Mouse (Mus musculus) midbrain, postnatal 0 days (tissue): ENCODE measurements around the gene Zdhhc25. TPM values are rescaled to one million over a fixed set of nuclear protein-coding genes. Genes with fewer than 3 reads are reported as not detected.
A peak's percentile ranks its signal among the peaks of the same experiment; 100 is the strongest.

Source experiments
- ATAC-seq: fragments of 200-750 bp; cut with Nextera tagmentation; 2 replicates; pipeline ENCODE4 v1.8.0; 2017; ENCODE audit warnings: moderate number of reproducible peaks, mild to moderate bottlenecking, moderate TSS enrichment, moderate library complexity; ENCODE audit not compliant: low FRiP score
- DNase-seq: peaks from one replicate; pipeline ENCODE4 v3.0.0-alpha.2; 2015; ENCODE audit warnings: low spot score
- H3K27ac ChIP-seq: fragments of 300-500 bp; sonication (generic); 2 replicates; pipeline ENCODE4 v1.5.1; 2014; ENCODE audit warnings: low read depth, mild to moderate bottlenecking, low read length, mixed read lengths
- H3K27me3 ChIP-seq: fragments of 300-500 bp; sonication (generic); 2 replicates; pipeline ENCODE4 v1.6.1; 2014; ENCODE audit warnings: low read length, control low read depth, mixed read lengths; ENCODE audit not compliant: insufficient read depth
- H3K36me3 ChIP-seq: fragments of 300-500 bp; sonication (generic); 2 replicates; pipeline ENCODE4 v1.6.1; 2014; ENCODE audit warnings: low read length, control low read depth, mixed read lengths; ENCODE audit not compliant: insufficient read depth
- H3K4me1 ChIP-seq: fragments of 300-500 bp; sonication (generic); 2 replicates; pipeline ENCODE4 v1.6.1; 2014; ENCODE audit warnings: mild to moderate bottlenecking, control low read depth, antibody characterized with exemption, low read length, mixed read lengths; ENCODE audit not compliant: insufficient read depth
- H3K4me2 ChIP-seq: fragments of 300-500 bp; sonication (generic); 2 replicates; pipeline ENCODE4 v1.6.1; 2014; ENCODE audit warnings: low read depth, mild to moderate bottlenecking, low read length, mixed read lengths; ENCODE audit not compliant: poor library complexity, severe bottlenecking
- H3K4me3 ChIP-seq: fragments of 300-500 bp; sonication (generic); 2 replicates; pipeline ENCODE4 v1.5.1; 2014; ENCODE audit warnings: low read depth, mild to moderate bottlenecking, low read length, moderate library complexity
- H3K9ac ChIP-seq: fragments of 300-500 bp; sonication (generic); replicated peaks from 2 replicates; pipeline ENCODE4 v1.6.1; 2014; ENCODE audit warnings: mild to moderate bottlenecking, low read length, moderate library complexity, mixed read lengths; ENCODE audit not compliant: poor library complexity, severe bottlenecking
- H3K9me3 ChIP-seq: fragments of 300-500 bp; sonication (generic); 2 replicates; pipeline ENCODE4 v1.6.1; 2016; ENCODE audit warnings: low read length, control low read depth
- CTCF ChIP-seq: IDR thresholded peaks from 2 replicates; pipeline ENCODE4 v1.5.1; 2016; ENCODE audit warnings: antibody characterized with exemption, mild to moderate bottlenecking
- WGBS: fragments of 180-500 bp; shearing (Covaris S2); extraction: QIAGEN DNeasy Blood & Tissue Kit; methylation state at CpG from one replicate; pipeline ENCODE4 v1.1.7; 2014; 5-methylcytosine and 5-hydroxymethylcytosine counted together
- polyA plus RNA-seq: library from polyadenylated mRNA; unstranded; fragments of >200 nt; fragmentation: Nextera tagmentation; extraction: Ambion mirVana; gene quantifications from 2 replicates; pipeline ENCODE4 v1.2.1, GENCODE M21; 2015
- total RNA-seq: library from RNA; depleted of rRNA; stranded (reverse); fragments of >200 nt; gene quantifications from 2 replicates; pipeline ENCODE4 v1.2.3, GENCODE M21; 2014; rRNA removed

Gene Zdhhc25
- not detected in 2 replicates for total RNA-seq
- polyA plus RNA-seq: not detected in 2 replicates

DNA sequence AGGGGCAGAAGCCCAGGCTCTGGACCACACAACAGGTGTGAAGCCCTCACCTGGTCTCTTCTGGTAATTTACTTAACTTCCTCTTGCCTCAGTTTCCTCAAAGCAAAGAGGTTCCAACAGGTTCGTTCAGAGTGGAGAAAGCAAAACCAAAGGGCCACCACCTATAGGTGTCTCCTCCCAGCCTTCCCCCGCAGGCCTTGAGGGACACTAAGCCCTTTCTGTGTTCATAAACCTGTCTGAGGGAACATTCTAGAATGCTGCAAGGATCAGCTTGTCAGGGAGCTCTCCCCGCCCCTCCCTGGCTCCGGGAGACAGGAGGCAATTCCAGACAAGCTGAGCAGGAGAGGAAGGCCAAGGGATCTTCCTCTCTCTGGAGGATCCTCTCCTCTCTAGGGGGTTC, at the start of gene Zdhhc25:
Zdhhc25 (plus strand) TSS at position 301 of the 400 bp plus-strand sequence.
- no peak within 1 kb of the TSS for H3K4me2 ChIP-seq

DNA sequence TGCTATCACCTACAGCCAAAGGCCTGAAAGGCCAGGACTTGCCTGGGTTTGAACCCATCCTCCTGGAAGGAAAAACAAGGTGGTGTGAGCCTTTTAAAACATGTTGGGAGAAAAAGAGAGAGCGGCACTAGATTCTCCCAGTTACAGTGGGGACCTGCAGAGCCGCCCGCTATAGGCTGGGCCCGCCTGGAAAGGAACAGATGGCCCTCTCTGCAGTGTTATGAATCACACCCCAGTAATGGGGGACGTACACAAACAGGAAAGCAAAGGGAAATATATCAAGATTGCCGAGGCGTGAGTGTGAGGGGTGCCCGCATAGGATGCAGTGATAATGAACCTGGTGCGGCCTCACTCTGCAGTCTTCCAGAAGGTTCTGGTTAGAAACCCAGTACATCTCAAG, 47.2 kb upstream of the Zdhhc25 start:
- Histone ChIP-seq H3K4me3 (no peak overlapping the region), H3K9ac (no peak overlapping the region), H3K27me3 (no peaks in the 10 kb centered on the region), H3K36me3 (no peaks in the 10 kb centered on the region), H3K4me1 (no peaks in the 10 kb centered on the region), H3K9me3 (no peaks in the 10 kb centered on the region), H3K4me2 (no peak overlapping the region), H3K27ac (no peak overlapping the region)
- no peak for ATAC-seq
- no peak for TF ChIP-seq CTCF
- 93% methylated on average over 9 of the region's 9 CpGs for WGBS
- DNase-seq: no peak

More for the DNA sequence above, at the start of gene Zdhhc25:
- Histone ChIP-seq H3K4me1 (no peaks in the 10 kb centered on the region), H3K4me3 (no peak within 1 kb of the TSS), H3K27ac (no peak within 1 kb of the TSS), H3K27me3 (no peaks in the 10 kb centered on the region), H3K36me3 (no peaks in the 10 kb centered on the region), H3K9ac (no peak within 1 kb of the TSS), H3K9me3 (no peaks in the 10 kb centered on the region)
- DNase-seq (no peak), ATAC-seq (no peak)
- 87% methylated on average over 4 of the region's 4 CpGs for WGBS
- no peak for TF ChIP-seq CTCF

GRCm38 (mm10) chr15:88555476-88555875, 44.6 kb upstream of the Zdhhc25 start:
- no peak overlapping the region for H3K9ac ChIP-seq
- H3K4me1 ChIP-seq: no peaks in the 10 kb centered on the region; the same call in 1 of the 2 replicates
- no peaks in the 10 kb centered on the region for H3K9me3 ChIP-seq
- H3K36me3 ChIP-seq: no peaks in the 10 kb centered on the region
- ATAC-seq (no peak), DNase-seq (peak; percentile 72)
- H3K27me3 ChIP-seq: no peaks in the 10 kb centered on the region
- no peak overlapping the region for H3K4me2 ChIP-seq
- peak; percentile 87 for TF ChIP-seq CTCF
- no peak overlapping the region for H3K27ac ChIP-seq
- H3K4me3 ChIP-seq: no peak overlapping the region
- 16% methylated on average over 8 of the region's 8 CpGs for WGBS

DNA sequence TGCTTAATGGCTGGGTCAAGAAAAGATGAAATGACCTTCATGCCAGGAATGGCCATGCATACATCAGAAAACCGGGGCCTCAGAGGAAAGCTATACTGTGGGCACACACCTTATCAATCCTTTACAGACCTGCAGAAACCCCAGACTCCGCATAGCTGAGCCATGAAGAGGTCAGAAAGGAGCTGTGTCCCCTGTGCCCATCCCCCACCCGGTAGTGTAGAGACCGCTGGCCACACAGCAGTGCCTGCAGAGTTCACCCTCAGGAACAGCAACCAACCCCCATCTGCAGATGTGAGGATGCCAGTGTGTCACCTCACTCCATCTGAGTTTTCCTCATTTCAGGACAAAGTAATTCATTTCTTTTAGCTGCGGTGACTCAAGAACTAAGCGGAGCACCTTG, 39.5 kb upstream of the Zdhhc25 start:
- no peak for TF ChIP-seq CTCF
- ATAC-seq: no peak
- H3K36me3 ChIP-seq: no peaks in the 10 kb centered on the region
- no peak for DNase-seq
- WGBS: 64% methylated on average over 6 of the region's 6 CpGs
- no peak overlapping the region for H3K4me2 ChIP-seq
- H3K4me1 ChIP-seq: no peaks in the 10 kb centered on the region; the same call in 1 of the 2 replicates
- H3K27me3 ChIP-seq: peaks cover 4% of the 10 kb centered on the region; the same call in 1 of the 2 replicates
- H3K27ac ChIP-seq: no peak overlapping the region
- no peak overlapping the region for H3K4me3 ChIP-seq
- no peak overlapping the region for H3K9ac ChIP-seq
- H3K9me3 ChIP-seq: no peaks in the 10 kb centered on the region

- DNase-seq: peak; percentile 61
- TF ChIP-seq CTCF: peak; percentile 56
- peaks cover 4% of the 10 kb centered on the region; the same call in 1 of the 2 replicates for H3K27me3 ChIP-seq
- no peaks in the 10 kb centered on the region for H3K9me3 ChIP-seq
- no peak overlapping the region for H3K9ac ChIP-seq
- no peak overlapping the region for H3K27ac ChIP-seq
- H3K4me3 ChIP-seq: peak overlapping the region; percentile 0; the same call in 1 of the 2 replicates
- no peaks in the 10 kb centered on the region; the same call in 1 of the 2 replicates for H3K4me1 ChIP-seq
- peak overlapping the region; percentile 35 for H3K4me2 ChIP-seq
- WGBS: 11% methylated on average over 22 of the region's 22 CpGs
- no peak for ATAC-seq
- no peaks in the 10 kb centered on the region for H3K36me3 ChIP-seq
Observed at GRCm38 (mm10) chr15:88561058-88561730, 38.9 kb upstream of the Zdhhc25 start.

DNA sequence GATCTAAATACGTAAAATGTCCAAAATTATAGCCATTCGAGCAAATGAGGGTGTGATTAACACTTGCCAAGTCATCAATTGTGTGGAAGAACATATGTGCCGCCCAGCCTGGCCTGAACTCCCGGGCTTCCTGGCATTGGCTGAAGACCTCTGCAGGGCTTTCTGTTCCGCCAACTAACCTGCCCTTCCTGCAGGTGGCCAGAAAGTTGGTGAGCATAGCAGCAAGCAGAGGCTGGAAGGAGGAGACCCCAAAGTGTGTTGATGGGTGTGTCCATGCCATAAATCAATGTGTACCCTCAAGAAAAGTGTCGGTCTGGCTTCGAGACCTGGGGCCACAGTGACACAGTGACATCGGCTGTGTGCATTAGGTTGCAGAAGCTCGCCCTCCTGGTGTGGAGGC, 34.8 kb upstream of the Zdhhc25 start:
- ATAC-seq: no peak
- no peak overlapping the region for H3K27ac ChIP-seq
- H3K9ac ChIP-seq: no peak overlapping the region
- no peaks in the 10 kb centered on the region for H3K36me3 ChIP-seq
- DNase-seq: no peak
- TF ChIP-seq CTCF: no peak
- no peak overlapping the region for H3K4me2 ChIP-seq
- no peak overlapping the region for H3K4me3 ChIP-seq
- H3K9me3 ChIP-seq: no peaks in the 10 kb centered on the region
- peaks cover 4% of the 10 kb centered on the region; the same call in 1 of the 2 replicates for H3K27me3 ChIP-seq
- H3K4me1 ChIP-seq: no peaks in the 10 kb centered on the region; the same call in 1 of the 2 replicates
- 86% methylated on average over 9 of the region's 9 CpGs for WGBS
